Mouse (Mus musculus): ENCODE results near the gene Tsc22d4. TPM values are rescaled to one million over a fixed set of nuclear protein-coding genes. Genes with fewer than 3 reads are reported as not detected.

Tsc22d4 gene
- polyA plus RNA-seq, 1 experiment, result 497 TPM

GRCm38 (mm10) chr5:137734289-137735061, 11.1 kb upstream of the Tsc22d4 start:
- no peak overlapping the region for H3K27ac ChIP-seq (ENCODE audit: insufficient read depth, low read length)
- TF ChIP-seq CTCF (IDR thresholded peaks at IDR 0.05; ENCODE audit: borderline replicate concordance, insufficient read depth, low read depth, low read length) (no peak), POLR2A (IDR thresholded peaks at IDR 0.05; ENCODE audit: borderline replicate concordance, insufficient read depth, low read length) (no peak)
- 28% methylated on average over 6 of the region's 6 CpGs for WGBS
- H3K27me3 ChIP-seq (ENCODE audit: control insufficient read depth, insufficient read depth, low read length), result no peaks in the 10 kb centered on the region
- peaks cover 18% of the 10 kb centered on the region for H3K4me1 ChIP-seq (ENCODE audit: control insufficient read depth, insufficient read depth, low read length)
- no peak for DNase-seq
- no peak overlapping the region for H3K4me3 ChIP-seq (replicated peaks; ENCODE audit: insufficient read depth, low read depth, low read length)

DNA sequence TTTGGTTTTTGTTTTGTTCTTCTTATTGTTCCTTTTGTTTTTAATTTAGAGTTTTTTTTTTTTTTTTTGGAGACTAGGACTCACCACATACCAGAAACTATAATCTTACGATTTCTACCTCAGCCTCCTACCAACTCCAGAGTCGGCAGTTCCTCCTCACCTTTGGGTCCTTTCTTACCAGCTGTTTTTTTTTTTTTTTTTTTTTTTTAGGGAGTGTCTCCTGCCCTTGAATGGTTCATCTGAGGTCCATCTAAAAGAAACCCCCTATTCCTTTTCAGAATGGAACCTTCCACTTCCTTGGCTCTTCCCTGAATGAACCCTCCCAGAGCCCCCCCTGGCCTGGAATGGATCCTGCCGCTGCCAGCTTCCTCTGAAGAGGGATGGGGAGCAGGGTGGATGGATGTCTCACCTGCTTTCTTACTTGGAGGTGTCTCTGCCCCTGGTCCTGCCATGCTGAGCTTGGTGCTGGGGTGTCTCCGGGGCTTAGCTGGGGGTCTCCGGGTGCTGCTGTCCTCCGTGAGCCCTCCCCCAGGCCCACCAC, 8.1 kb upstream of the Tsc22d4 start:
- Histone ChIP-seq H3K27me3 (ENCODE audit: control insufficient read depth, insufficient read depth, low read length) (no peaks in the 10 kb centered on the region), H3K27ac (ENCODE audit: insufficient read depth, low read length) (no peak overlapping the region), H3K4me1 (ENCODE audit: control insufficient read depth, insufficient read depth, low read length) (peaks cover 18% of the 10 kb centered on the region), H3K4me3 (replicated peaks; ENCODE audit: insufficient read depth, low read depth, low read length) (no peak overlapping the region)
- TF ChIP-seq POLR2A (IDR thresholded peaks at IDR 0.05; ENCODE audit: borderline replicate concordance, insufficient read depth, low read length) (no peak), CTCF (IDR thresholded peaks at IDR 0.05; ENCODE audit: borderline replicate concordance, insufficient read depth, low read depth, low read length) (no peak)
- 67% methylated on average over 6 of the region's 6 CpGs for WGBS
- no peak for DNase-seq

GRCm38 (mm10) chr5:137738516-137738915, 7.0 kb upstream of the Tsc22d4 start:
- Histone ChIP-seq H3K27me3 (ENCODE audit: control insufficient read depth, insufficient read depth, low read length) (no peaks in the 10 kb centered on the region), H3K4me3 (replicated peaks; ENCODE audit: insufficient read depth, low read depth, low read length) (no peak overlapping the region), H3K27ac (ENCODE audit: insufficient read depth, low read length) (no peak overlapping the region), H3K4me1 (ENCODE audit: control insufficient read depth, insufficient read depth, low read length) (peaks cover 18% of the 10 kb centered on the region)
- DNase-seq, result no peak
- 33% methylated on average over 5 of the region's 5 CpGs for WGBS
- TF ChIP-seq POLR2A (IDR thresholded peaks at IDR 0.05; ENCODE audit: borderline replicate concordance, insufficient read depth, low read length), result no peak
- TF ChIP-seq CTCF (IDR thresholded peaks at IDR 0.05; ENCODE audit: borderline replicate concordance, insufficient read depth, low read depth, low read length), result peak; percentile 10; the same call in 1 of the 2 replicates

GRCm38 (mm10) chr5:137739471-137739870, 6.1 kb upstream of the Tsc22d4 start:
- H3K4me1 ChIP-seq (ENCODE audit: control insufficient read depth, insufficient read depth, low read length), result peaks cover 15% of the 10 kb centered on the region
- H3K27ac ChIP-seq (ENCODE audit: insufficient read depth, low read length), result no peak overlapping the region
- TF ChIP-seq POLR2A (IDR thresholded peaks at IDR 0.05; ENCODE audit: borderline replicate concordance, insufficient read depth, low read length) (no peak), CTCF (IDR thresholded peaks at IDR 0.05; ENCODE audit: borderline replicate concordance, insufficient read depth, low read depth, low read length) (no peak)
- H3K27me3 ChIP-seq (ENCODE audit: control insufficient read depth, insufficient read depth, low read length), result no peaks in the 10 kb centered on the region
- 59% methylated on average over 9 of the region's 9 CpGs for WGBS
- DNase-seq, result no peak
- no peak overlapping the region for H3K4me3 ChIP-seq (replicated peaks; ENCODE audit: insufficient read depth, low read depth, low read length)

DNA sequence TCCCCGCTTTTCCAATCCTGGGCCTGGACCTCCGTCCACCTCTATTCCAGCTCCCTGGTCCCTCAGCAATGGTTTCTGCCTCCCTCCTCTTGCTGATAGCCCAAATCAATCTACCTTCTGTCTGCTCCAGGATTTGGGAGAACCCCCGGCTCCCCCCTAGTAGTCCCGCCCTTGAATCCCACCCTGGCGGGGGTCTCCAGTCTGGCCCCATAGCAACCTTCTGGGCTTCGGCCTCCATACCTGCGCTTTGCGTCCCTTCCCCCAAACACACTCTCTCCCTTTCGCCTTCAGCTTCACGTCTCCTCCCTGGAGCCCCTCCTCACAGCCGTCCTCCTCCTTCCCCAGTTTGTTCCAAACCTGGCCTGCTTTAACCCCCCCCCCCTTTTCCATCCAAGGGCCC, 5.0 kb upstream of the Tsc22d4 start:
- Histone ChIP-seq H3K4me1 (ENCODE audit: control insufficient read depth, insufficient read depth, low read length) (peaks cover 13% of the 10 kb centered on the region), H3K27me3 (ENCODE audit: control insufficient read depth, insufficient read depth, low read length) (no peaks in the 10 kb centered on the region)
- WGBS, result 3% methylated on average over 11 of the region's 11 CpGs

GRCm38 (mm10) chr5:137741023-137741931, 4.3 kb upstream of the Tsc22d4 start, which contains the start of gene Nyap1:
TSS of gene Nyap1 (minus strand) at chr5:137741607.
- H3K4me3 ChIP-seq (replicated peaks; ENCODE audit: insufficient read depth, low read depth, low read length), result peak within 1 kb of the TSS; percentile 66
- H3K27me3 ChIP-seq (ENCODE audit: control insufficient read depth, insufficient read depth, low read length), result no peaks in the 10 kb centered on the region
- 2% methylated on average over 69 of the region's 71 CpGs for WGBS
- H3K4me1 ChIP-seq (ENCODE audit: control insufficient read depth, insufficient read depth, low read length), result peaks cover 13% of the 10 kb centered on the region
- TF ChIP-seq CTCF (IDR thresholded peaks at IDR 0.05; ENCODE audit: borderline replicate concordance, insufficient read depth, low read depth, low read length) (peak; percentile 79), POLR2A (IDR thresholded peaks at IDR 0.05; ENCODE audit: borderline replicate concordance, insufficient read depth, low read length) (peak; percentile 62)
- peak within 1 kb of the TSS; percentile 58 for H3K27ac ChIP-seq (ENCODE audit: insufficient read depth, low read length)
- DNase-seq, result peak; percentile 80 to 92

More for the DNA sequence above, 5.0 kb upstream of the Tsc22d4 start:
- H3K4me3 ChIP-seq (replicated peaks; ENCODE audit: insufficient read depth, low read depth, low read length), result peak overlapping the region; percentile 66
- H3K27ac ChIP-seq (ENCODE audit: insufficient read depth, low read length), result peak overlapping the region; percentile 25
- TF ChIP-seq POLR2A (IDR thresholded peaks at IDR 0.05; ENCODE audit: borderline replicate concordance, insufficient read depth, low read length), result no peak
- no peak for TF ChIP-seq CTCF (IDR thresholded peaks at IDR 0.05; ENCODE audit: borderline replicate concordance, insufficient read depth, low read depth, low read length)
- DNase-seq, result peak in 1 of 2 experiments; percentile 53

DNA sequence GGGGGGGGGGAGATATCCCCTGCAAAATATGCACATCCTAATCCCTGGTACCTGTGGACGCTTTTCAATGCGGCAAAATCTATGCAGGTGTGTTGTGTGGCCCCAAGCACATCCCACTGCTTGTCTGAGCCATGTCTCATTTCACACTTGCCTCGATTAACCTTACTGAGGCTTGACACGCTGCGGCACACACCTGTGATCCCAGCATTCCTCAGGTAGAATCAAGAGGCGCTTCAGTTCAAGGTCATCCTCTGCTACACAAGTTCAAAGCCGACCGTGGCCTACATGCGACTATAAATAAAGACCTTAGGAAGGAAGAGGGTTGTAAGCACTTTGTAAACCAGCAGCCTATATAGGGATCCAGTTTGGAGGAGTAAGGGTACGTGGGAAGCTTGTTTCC, 3.5 kb upstream of the Tsc22d4 start:
- H3K4me3 ChIP-seq (replicated peaks; ENCODE audit: insufficient read depth, low read depth, low read length), result peak overlapping the region; percentile 9
- no peak for TF ChIP-seq CTCF (IDR thresholded peaks at IDR 0.05; ENCODE audit: borderline replicate concordance, insufficient read depth, low read depth, low read length)
- no peak for TF ChIP-seq POLR2A (IDR thresholded peaks at IDR 0.05; ENCODE audit: borderline replicate concordance, insufficient read depth, low read length)
- WGBS, result 76% methylated on average over 10 of the region's 10 CpGs
- H3K4me1 ChIP-seq (ENCODE audit: control insufficient read depth, insufficient read depth, low read length), result peaks cover 13% of the 10 kb centered on the region
- no peaks in the 10 kb centered on the region for H3K27me3 ChIP-seq (ENCODE audit: control insufficient read depth, insufficient read depth, low read length)
- no peak for DNase-seq
- no peak overlapping the region for H3K27ac ChIP-seq (ENCODE audit: insufficient read depth, low read length)

Measured in cerebellum, adult 2 months (tissue).